Mouse (Mus musculus) ES-Bruce4 (cell line): ENCODE data around the gene Olfr12. TPM values are rescaled to one million over a fixed set of nuclear protein-coding genes. Genes with fewer than 3 reads are reported as not detected.
A peak's percentile ranks its signal among the peaks of the same experiment; 100 is the strongest.

Source experiments
- H3K27ac ChIP-seq: 2 replicates; pipeline ENCODE4 v1.5.1; 2012; ENCODE audit warnings: low read length, inconsistent platforms; ENCODE audit not compliant: insufficient read depth
- H3K27me3 ChIP-seq: 2 replicates; pipeline ENCODE4 v1.6.1; 2012; ENCODE audit warnings: mild to moderate bottlenecking, low read length, inconsistent platforms; ENCODE audit not compliant: control insufficient read depth, poor library complexity, insufficient read depth, severe bottlenecking
- H3K36me3 ChIP-seq: 2 replicates; pipeline ENCODE4 v1.6.1; 2012; ENCODE audit warnings: inconsistent platforms, mild to moderate bottlenecking, low read length, moderate library complexity; ENCODE audit not compliant: control insufficient read depth, poor library complexity, insufficient read depth, severe bottlenecking
- H3K4me1 ChIP-seq: one replicate; pipeline ENCODE4 v1.8.1; 2011; ENCODE audit warnings: low read length; ENCODE audit not compliant: control insufficient read depth, insufficient read depth
- H3K4me3 ChIP-seq: 2 replicates; pipeline ENCODE4 v1.5.1; 2011; ENCODE audit warnings: low read depth, mild to moderate bottlenecking, low read length
- H3K9ac ChIP-seq: 2 replicates; pipeline ENCODE4 v1.6.1; 2012; ENCODE audit warnings: low read depth, mild to moderate bottlenecking, inconsistent platforms; ENCODE audit not compliant: poor library complexity, severe bottlenecking
- H3K9me3 ChIP-seq: replicated peaks from 2 replicates; pipeline ENCODE4 v1.6.1; 2012; ENCODE audit warnings: mild to moderate bottlenecking, low read length, inconsistent platforms; ENCODE audit not compliant: control insufficient read depth, poor library complexity, insufficient read depth, severe bottlenecking
- CTCF ChIP-seq: IDR thresholded peaks from one replicate; pipeline ENCODE4 v1.8.1; 2011; ENCODE audit warnings: low read depth, low read length
- EP300 ChIP-seq: IDR thresholded peaks from 2 replicates; pipeline ENCODE4 v1.6.1; 2011; ENCODE audit warnings: low read depth, low read length; ENCODE audit not compliant: insufficient read depth
- POLR2A ChIP-seq: IDR thresholded peaks from one replicate; pipeline ENCODE4 v1.8.1; 2011; ENCODE audit warnings: low read length; ENCODE audit not compliant: insufficient read depth
- polyA plus RNA-seq: library from polyadenylated mRNA; stranded (reverse); fragments of >200 nt; gene quantifications from 2 replicates; pipeline ENCODE4 v1.2.4, GENCODE M21; 2011; ENCODE audit warnings: low read depth; ENCODE audit not compliant: missing spikeins, insufficient read depth, insufficient read length

Olfr12 gene
- polyA plus RNA-seq, 1 experiment = not detected

GRCm38 (mm10) chr1:92636676-92637075 is 19.1 kb downstream of the Olfr12 start:
- H3K27me3 ChIP-seq = no peaks in the 10 kb centered on the region
- no peak overlapping the region for H3K4me3 ChIP-seq
- no peaks in the 10 kb centered on the region for H3K9me3 ChIP-seq
- peaks cover 5% of the 10 kb centered on the region for H3K4me1 ChIP-seq
- H3K9ac ChIP-seq = no peak overlapping the region
- no peaks in the 10 kb centered on the region for H3K36me3 ChIP-seq
- TF ChIP-seq CTCF (no peak), POLR2A (no peak), EP300 (no peak)
- no peak overlapping the region for H3K27ac ChIP-seq

DNA sequence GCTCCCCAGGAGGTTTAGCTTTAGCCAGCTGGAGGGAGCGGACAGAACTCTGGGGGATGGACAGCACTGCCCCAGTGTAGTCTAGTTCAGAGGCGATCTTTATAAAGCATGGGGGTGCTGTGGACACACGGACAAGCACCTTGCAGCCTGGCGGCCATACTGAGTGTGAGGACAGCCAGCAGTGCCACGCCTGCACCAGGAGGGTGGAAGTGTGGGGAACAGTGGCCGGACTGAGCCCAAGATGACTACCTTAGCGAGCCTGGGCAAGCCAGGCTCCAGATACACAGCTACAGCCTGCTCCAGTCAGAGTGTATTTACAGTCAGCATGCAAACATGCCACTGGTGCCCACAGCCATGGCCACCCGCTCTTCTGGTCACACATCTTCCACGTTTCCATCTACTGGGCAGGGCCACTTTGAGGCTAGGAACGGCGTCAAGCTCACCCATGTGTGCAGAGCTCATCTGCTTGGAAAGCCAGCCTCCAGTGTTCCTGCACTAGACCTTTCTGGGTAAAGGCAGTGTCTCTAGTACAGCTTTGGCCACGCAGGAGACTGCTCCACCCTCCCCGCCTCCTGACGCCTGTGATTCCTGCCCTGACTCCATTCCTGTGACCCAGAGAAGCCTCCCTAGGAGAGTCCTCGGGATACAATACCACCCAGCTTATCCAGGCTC is 20.0 kb downstream of the Olfr12 start:
- Histone ChIP-seq H3K4me3 (no peak overlapping the region), H3K9me3 (no peaks in the 10 kb centered on the region), H3K9ac (no peak overlapping the region), H3K27ac (no peak overlapping the region), H3K27me3 (no peaks in the 10 kb centered on the region), H3K36me3 (no peaks in the 10 kb centered on the region), H3K4me1 (peaks cover 5% of the 10 kb centered on the region)
- TF ChIP-seq EP300 (no peak), CTCF (no peak), POLR2A (no peak)

DNA sequence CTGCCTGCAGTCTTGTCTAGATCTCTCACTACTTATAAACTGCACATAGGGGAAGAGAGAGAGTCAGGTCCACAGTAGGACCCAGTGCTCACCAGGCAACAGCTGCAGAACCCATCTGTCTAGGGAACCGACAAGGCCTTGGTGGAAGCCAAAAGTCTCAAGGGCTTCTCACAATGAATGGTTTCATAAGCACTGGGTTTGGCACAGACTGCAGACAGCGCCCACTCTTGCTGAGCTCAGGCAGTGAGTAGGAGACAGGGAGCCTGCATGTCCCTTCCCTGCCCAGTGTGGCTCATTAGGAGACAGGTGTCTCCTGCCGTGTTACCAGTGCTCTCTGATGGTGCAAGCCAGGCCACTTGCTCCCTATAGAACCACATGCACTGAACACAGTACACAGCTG is 20.6 kb downstream of the Olfr12 start:
- Histone ChIP-seq H3K4me3 (no peak overlapping the region), H3K4me1 (peaks cover 5% of the 10 kb centered on the region), H3K9ac (no peak overlapping the region), H3K27ac (no peak overlapping the region), H3K27me3 (no peaks in the 10 kb centered on the region), H3K36me3 (no peaks in the 10 kb centered on the region), H3K9me3 (no peaks in the 10 kb centered on the region)
- no peak for TF ChIP-seq CTCF
- TF ChIP-seq POLR2A = no peak
- no peak for TF ChIP-seq EP300

DNA sequence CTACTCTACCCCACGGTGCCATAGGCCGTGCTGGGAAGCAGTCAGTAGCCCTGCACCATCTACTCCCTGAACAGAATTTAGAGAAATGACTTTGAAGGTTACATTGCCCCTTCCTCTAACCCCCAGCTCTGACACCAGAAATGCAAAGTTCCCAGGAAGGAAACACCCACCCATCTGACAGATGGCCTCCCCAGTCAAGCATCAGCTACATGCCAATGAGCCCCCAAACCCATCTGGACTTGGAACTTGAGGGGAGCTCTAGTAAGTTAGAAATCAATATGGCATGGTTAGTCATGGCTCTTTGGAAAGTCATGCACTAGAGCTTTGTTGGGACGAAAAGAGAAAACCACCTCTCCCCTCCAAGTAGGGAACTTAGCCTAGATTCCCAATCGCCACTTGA is 21.1 kb downstream of the Olfr12 start:
- peaks cover 5% of the 10 kb centered on the region for H3K4me1 ChIP-seq
- H3K27ac ChIP-seq = no peak overlapping the region
- H3K4me3 ChIP-seq = no peak overlapping the region
- H3K9me3 ChIP-seq = no peaks in the 10 kb centered on the region
- no peak overlapping the region for H3K9ac ChIP-seq
- no peaks in the 10 kb centered on the region for H3K27me3 ChIP-seq
- no peaks in the 10 kb centered on the region for H3K36me3 ChIP-seq
- no peak for TF ChIP-seq EP300
- TF ChIP-seq POLR2A = no peak
- no peak for TF ChIP-seq CTCF

DNA sequence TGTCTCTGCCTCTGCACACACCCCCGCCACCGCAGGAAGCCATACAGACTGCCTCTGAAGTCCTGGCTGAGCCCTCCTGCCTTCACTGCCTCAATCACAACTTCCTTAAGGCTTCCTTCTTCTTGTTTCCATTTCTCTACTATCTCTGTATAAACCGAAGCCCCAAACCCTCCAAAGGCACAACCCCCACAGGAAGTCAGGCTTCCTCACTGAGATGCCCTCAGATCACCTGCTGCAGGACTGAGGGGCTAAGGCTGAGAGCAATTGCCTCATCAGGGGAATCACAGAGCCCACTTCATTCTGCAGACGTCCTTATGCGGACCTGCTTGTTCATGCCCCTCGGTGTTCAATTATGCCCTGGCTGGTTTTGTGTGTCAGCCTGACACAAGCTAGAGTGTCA is 22.8 kb downstream of the Olfr12 start:
- H3K9ac ChIP-seq = no peak overlapping the region
- H3K27ac ChIP-seq = no peak overlapping the region
- no peaks in the 10 kb centered on the region for H3K27me3 ChIP-seq
- H3K4me1 ChIP-seq = peaks cover 3% of the 10 kb centered on the region
- no peaks in the 10 kb centered on the region for H3K9me3 ChIP-seq
- H3K4me3 ChIP-seq = no peak overlapping the region
- H3K36me3 ChIP-seq = no peaks in the 10 kb centered on the region
- no peak for TF ChIP-seq CTCF
- no peak for TF ChIP-seq POLR2A
- no peak for TF ChIP-seq EP300

GRCm38 (mm10) chr1:92641514-92642272 is 24.1 kb downstream of the Olfr12 start, which contains the start of gene Cops9:
Gene Cops9 (minus strand): TSS chr1:92641985.
- no peaks in the 10 kb centered on the region for H3K36me3 ChIP-seq
- peaks cover 3% of the 10 kb centered on the region for H3K4me1 ChIP-seq
- H3K27ac ChIP-seq = no peak within 1 kb of the TSS
- H3K4me3 ChIP-seq = peak within 1 kb of the TSS; percentile 98
- TF ChIP-seq EP300 = 0 out of 2 replicates have a peak, but pooled peaks have one; percentile 20
- no peak for TF ChIP-seq CTCF
- TF ChIP-seq POLR2A = peak; percentile 45
- H3K9me3 ChIP-seq = no peaks in the 10 kb centered on the region
- H3K27me3 ChIP-seq = no peaks in the 10 kb centered on the region
- peak within 1 kb of the TSS; percentile 86 for H3K9ac ChIP-seq
